Mouse (Mus musculus): ENCODE data around the gene Afm. TPM values are rescaled to one million over a fixed set of nuclear protein-coding genes. Genes with fewer than 3 reads are reported as not detected.

The Afm gene
- polyA plus RNA-seq, 1 experiment from 2014 or later = not detected

GRCm38 (mm10) chr5:90506507-90506906 lies 12.2 kb upstream of the Afm start:
- 83% methylated on average over 2 of the region's 2 CpGs for WGBS
- Histone ChIP-seq H3K27ac (replicated peaks; ENCODE audit: low read depth, low read length) (no peak overlapping the region), H3K9ac (replicated peaks; ENCODE audit: low read length) (no peak overlapping the region), H3K4me1 (ENCODE audit: control insufficient read depth, insufficient read depth, low read length) (no peaks in the 10 kb centered on the region), H3K27me3 (ENCODE audit: control insufficient read depth, insufficient read depth, low read length) (no peaks in the 10 kb centered on the region), H3K9me3 (replicated peaks; ENCODE audit: control insufficient read depth, low read length) (no peaks in the 10 kb centered on the region), H3K36me3 (replicated peaks; ENCODE audit: control insufficient read depth, insufficient read depth, low read depth, low read length) (no peaks in the 10 kb centered on the region), H3K4me2 (ENCODE audit: low read depth, low read length) (no peak overlapping the region), H3K4me3 (ENCODE audit: low read depth, low read length) (no peak overlapping the region)
- no peak for DNase-seq (ENCODE audit: low spot score)
- ATAC-seq (replicated peaks; ENCODE audit: insufficient number of reproducible peaks, low FRiP score, low TSS enrichment, low read depth) = no peak

GRCm38 (mm10) chr5:90507411-90507949 lies 11.3 kb upstream of the Afm start:
- Histone ChIP-seq H3K27me3 (ENCODE audit: control insufficient read depth, insufficient read depth, low read length) (no peaks in the 10 kb centered on the region), H3K9me3 (replicated peaks; ENCODE audit: control insufficient read depth, low read length) (no peaks in the 10 kb centered on the region), H3K4me2 (ENCODE audit: low read depth, low read length) (no peak overlapping the region), H3K4me3 (ENCODE audit: low read depth, low read length) (no peak overlapping the region), H3K9ac (replicated peaks; ENCODE audit: low read length) (no peak overlapping the region), H3K36me3 (replicated peaks; ENCODE audit: control insufficient read depth, insufficient read depth, low read depth, low read length) (no peaks in the 10 kb centered on the region), H3K27ac (replicated peaks; ENCODE audit: low read depth, low read length) (no peak overlapping the region), H3K4me1 (ENCODE audit: control insufficient read depth, insufficient read depth, low read length) (no peaks in the 10 kb centered on the region)
- ATAC-seq (replicated peaks; ENCODE audit: insufficient number of reproducible peaks, low FRiP score, low TSS enrichment, low read depth) = no peak
- WGBS = 50% methylated on average over 13 of the region's 13 CpGs
- no peak for DNase-seq (ENCODE audit: low spot score)

- Histone ChIP-seq H3K4me2 (ENCODE audit: low read depth, low read length) (no peak overlapping the region), H3K36me3 (replicated peaks; ENCODE audit: control insufficient read depth, insufficient read depth, low read depth, low read length) (no peaks in the 10 kb centered on the region), H3K27ac (replicated peaks; ENCODE audit: low read depth, low read length) (no peak overlapping the region), H3K9me3 (replicated peaks; ENCODE audit: control insufficient read depth, low read length) (no peaks in the 10 kb centered on the region), H3K9ac (replicated peaks; ENCODE audit: low read length) (no peak overlapping the region), H3K4me1 (ENCODE audit: control insufficient read depth, insufficient read depth, low read length) (no peaks in the 10 kb centered on the region), H3K27me3 (ENCODE audit: control insufficient read depth, insufficient read depth, low read length) (no peaks in the 10 kb centered on the region), H3K4me3 (ENCODE audit: low read depth, low read length) (no peak overlapping the region)
- ATAC-seq (replicated peaks; ENCODE audit: insufficient number of reproducible peaks, low FRiP score, low TSS enrichment, low read depth) (no peak), DNase-seq (ENCODE audit: low spot score) (no peak)
- 91% methylated on average over 5 of the region's 5 CpGs for WGBS
Measured at GRCm38 (mm10) chr5:90509828-90510592, 8.7 kb upstream of the Afm start.

GRCm38 (mm10) chr5:90512288-90512955 lies 6.3 kb upstream of the Afm start:
- Histone ChIP-seq H3K4me2 (ENCODE audit: low read depth, low read length) (no peak overlapping the region), H3K4me3 (ENCODE audit: low read depth, low read length) (no peak overlapping the region), H3K9ac (replicated peaks; ENCODE audit: low read length) (no peak overlapping the region), H3K4me1 (ENCODE audit: control insufficient read depth, insufficient read depth, low read length) (no peaks in the 10 kb centered on the region), H3K36me3 (replicated peaks; ENCODE audit: control insufficient read depth, insufficient read depth, low read depth, low read length) (no peaks in the 10 kb centered on the region), H3K27ac (replicated peaks; ENCODE audit: low read depth, low read length) (no peak overlapping the region), H3K9me3 (replicated peaks; ENCODE audit: control insufficient read depth, low read length) (no peaks in the 10 kb centered on the region), H3K27me3 (ENCODE audit: control insufficient read depth, insufficient read depth, low read length) (no peaks in the 10 kb centered on the region)
- WGBS = 78% methylated on average over 6 of the region's 6 CpGs
- DNase-seq (ENCODE audit: low spot score) (no peak), ATAC-seq (replicated peaks; ENCODE audit: insufficient number of reproducible peaks, low FRiP score, low TSS enrichment, low read depth) (no peak)

GRCm38 (mm10) chr5:90515561-90515960 lies 3.2 kb upstream of the Afm start:
- Histone ChIP-seq H3K36me3 (replicated peaks; ENCODE audit: control insufficient read depth, insufficient read depth, low read depth, low read length) (no peaks in the 10 kb centered on the region), H3K9me3 (replicated peaks; ENCODE audit: control insufficient read depth, low read length) (no peaks in the 10 kb centered on the region), H3K9ac (replicated peaks; ENCODE audit: low read length) (no peak overlapping the region), H3K4me1 (ENCODE audit: control insufficient read depth, insufficient read depth, low read length) (no peaks in the 10 kb centered on the region), H3K27me3 (ENCODE audit: control insufficient read depth, insufficient read depth, low read length) (no peaks in the 10 kb centered on the region), H3K4me2 (ENCODE audit: low read depth, low read length) (no peak overlapping the region), H3K27ac (replicated peaks; ENCODE audit: low read depth, low read length) (no peak overlapping the region), H3K4me3 (ENCODE audit: low read depth, low read length) (no peak overlapping the region)
- ATAC-seq (replicated peaks; ENCODE audit: insufficient number of reproducible peaks, low FRiP score, low TSS enrichment, low read depth) (no peak), DNase-seq (ENCODE audit: low spot score) (no peak)
- 86% methylated on average over 6 of the region's 6 CpGs for WGBS

GRCm38 (mm10) chr5:90551191-90551590 lies 32.5 kb downstream of the Afm start:
- no peaks in the 10 kb centered on the region for H3K4me1 ChIP-seq (ENCODE audit: control insufficient read depth, insufficient read depth, low read length)
- no peak overlapping the region for H3K4me3 ChIP-seq (ENCODE audit: low read depth, low read length)
- no peaks in the 10 kb centered on the region for H3K36me3 ChIP-seq (replicated peaks; ENCODE audit: control insufficient read depth, insufficient read depth, low read depth, low read length)
- H3K9me3 ChIP-seq (replicated peaks; ENCODE audit: control insufficient read depth, low read length) = no peaks in the 10 kb centered on the region
- no peak overlapping the region for H3K9ac ChIP-seq (replicated peaks; ENCODE audit: low read length)
- H3K27me3 ChIP-seq (ENCODE audit: control insufficient read depth, insufficient read depth, low read length) = no peaks in the 10 kb centered on the region
- 89% methylated on average over 8 of the region's 8 CpGs for WGBS
- H3K27ac ChIP-seq (replicated peaks; ENCODE audit: low read depth, low read length) = no peak overlapping the region
- no peak overlapping the region for H3K4me2 ChIP-seq (ENCODE audit: low read depth, low read length)
- DNase-seq (ENCODE audit: low spot score) (no peak), ATAC-seq (replicated peaks; ENCODE audit: insufficient number of reproducible peaks, low FRiP score, low TSS enrichment, low read depth) (no peak)

GRCm38 (mm10) chr5:90556052-90556451 lies 37.3 kb downstream of the Afm start:
- H3K4me1 ChIP-seq (ENCODE audit: control insufficient read depth, insufficient read depth, low read length) = no peaks in the 10 kb centered on the region
- no peak overlapping the region for H3K4me2 ChIP-seq (ENCODE audit: low read depth, low read length)
- H3K36me3 ChIP-seq (replicated peaks; ENCODE audit: control insufficient read depth, insufficient read depth, low read depth, low read length) = no peaks in the 10 kb centered on the region
- H3K9ac ChIP-seq (replicated peaks; ENCODE audit: low read length) = no peak overlapping the region
- no peak overlapping the region for H3K4me3 ChIP-seq (ENCODE audit: low read depth, low read length)
- DNase-seq (ENCODE audit: low spot score) (no peak), ATAC-seq (replicated peaks; ENCODE audit: insufficient number of reproducible peaks, low FRiP score, low TSS enrichment, low read depth) (no peak)
- H3K9me3 ChIP-seq (replicated peaks; ENCODE audit: control insufficient read depth, low read length) = no peaks in the 10 kb centered on the region
- no peaks in the 10 kb centered on the region for H3K27me3 ChIP-seq (ENCODE audit: control insufficient read depth, insufficient read depth, low read length)
- WGBS = 77% methylated on average over 3 of the region's 3 CpGs
- H3K27ac ChIP-seq (replicated peaks; ENCODE audit: low read depth, low read length) = no peak overlapping the region

GRCm38 (mm10) chr5:90560743-90561142 lies 42.0 kb downstream of the Afm start, which contains the start of gene 5830473C10Rik:
Gene 5830473C10Rik (plus strand): TSS chr5:90561107.
- no peaks in the 10 kb centered on the region for H3K27me3 ChIP-seq (ENCODE audit: control insufficient read depth, insufficient read depth, low read length)
- DNase-seq (ENCODE audit: low spot score) = no peak
- no peaks in the 10 kb centered on the region for H3K4me1 ChIP-seq (ENCODE audit: control insufficient read depth, insufficient read depth, low read length)
- WGBS = 89% methylated on average over 6 of the region's 6 CpGs
- no peak for ATAC-seq (replicated peaks; ENCODE audit: insufficient number of reproducible peaks, low FRiP score, low TSS enrichment, low read depth)
- H3K4me3 ChIP-seq (ENCODE audit: low read depth, low read length) = no peak within 1 kb of the TSS
- no peak within 1 kb of the TSS for H3K27ac ChIP-seq (replicated peaks; ENCODE audit: low read depth, low read length)
- no peaks in the 10 kb centered on the region for H3K36me3 ChIP-seq (replicated peaks; ENCODE audit: control insufficient read depth, insufficient read depth, low read depth, low read length)
- H3K4me2 ChIP-seq (ENCODE audit: low read depth, low read length) = no peak within 1 kb of the TSS
- no peak within 1 kb of the TSS for H3K9ac ChIP-seq (replicated peaks; ENCODE audit: low read length)
- H3K9me3 ChIP-seq (replicated peaks; ENCODE audit: control insufficient read depth, low read length) = no peaks in the 10 kb centered on the region
